Mouse (Mus musculus): ENCODE measurements around the gene Fgr.

DNA sequence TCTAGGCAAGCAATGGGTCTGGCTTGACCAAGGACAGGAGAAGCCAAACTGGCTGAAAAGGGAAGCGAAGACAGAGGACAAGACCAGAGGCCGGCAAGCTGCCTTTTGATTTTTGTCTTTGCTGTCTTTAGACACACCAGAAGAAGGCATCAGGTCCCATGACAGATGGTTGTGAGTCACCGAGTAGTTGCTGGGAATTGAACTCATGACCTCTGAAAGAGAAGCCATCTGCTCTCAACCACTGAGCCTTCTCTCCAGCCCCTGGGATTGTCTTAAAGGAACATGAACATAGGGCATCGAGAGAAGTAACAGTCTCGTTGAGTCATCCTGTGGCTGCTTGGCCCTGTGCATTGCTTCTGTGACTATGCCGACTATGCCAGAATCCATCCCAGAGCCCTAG, 2.3 kb upstream of the Fgr start:
- no peak for TF ChIP-seq CTCF (IDR thresholded peaks at IDR 0.05; ENCODE audit: borderline replicate concordance, control insufficient read depth, extremely low read depth, insufficient read depth, low read length, poor library complexity)
- no peak for TF ChIP-seq POLR2A (IDR thresholded peaks at IDR 0.05; ENCODE audit: control insufficient read depth, extremely low read depth, insufficient read depth, low read length, poor library complexity)

All from thymus, adult 2 months (tissue).